Mouse (Mus musculus): ENCODE measurements around the gene Zranb3. TPM values are rescaled to one million over a fixed set of nuclear protein-coding genes. Genes with fewer than 3 reads are reported as not detected.

Zranb3 gene
- total and polyA plus RNA-seq, 2 experiments = 0.70 to 4.8 TPM

GRCm38 (mm10) chr1:128080936-128081696 is 21.7 kb downstream of the Zranb3 start:
- H3K27me3 ChIP-seq (ENCODE audit: control insufficient read depth, insufficient read depth, low read length) = no peaks in the 10 kb centered on the region
- WGBS = 25% methylated on average over 5 of the region's 5 CpGs
- TF ChIP-seq POLR2A (IDR thresholded peaks at IDR 0.05; ENCODE audit: extremely low read depth, insufficient read depth, low read length) (no peak), CTCF (IDR thresholded peaks at IDR 0.05; ENCODE audit: low read depth, low read length) (no peak)

DNA sequence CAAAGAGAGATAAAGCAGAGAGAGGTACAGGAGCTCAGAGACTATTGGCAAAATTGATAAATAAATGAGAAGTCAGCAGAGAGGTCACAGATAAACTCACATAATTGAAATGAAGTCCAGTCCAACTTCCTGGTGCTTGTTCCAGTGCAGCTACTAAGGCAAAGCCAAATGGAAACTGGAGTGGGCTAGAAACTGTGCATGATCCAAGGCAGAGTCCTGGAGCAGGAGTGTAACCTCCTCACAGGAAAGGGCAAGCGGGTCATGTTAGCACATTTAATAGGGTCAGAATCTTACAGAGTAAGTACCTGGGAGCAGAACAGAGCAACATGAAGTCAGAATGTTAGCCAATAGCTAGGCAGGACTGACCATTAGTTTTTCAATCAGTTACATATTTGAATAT is 24.2 kb downstream of the Zranb3 start:
- Histone ChIP-seq H3K36me3 (ENCODE audit: control insufficient read depth, insufficient read depth, low read length) (no peaks in the 10 kb centered on the region), H3K27me3 (ENCODE audit: control insufficient read depth, insufficient read depth, low read length) (no peaks in the 10 kb centered on the region), H3K4me1 (ENCODE audit: control insufficient read depth, insufficient read depth, low read length) (peaks cover 23% of the 10 kb centered on the region), H3K27ac (replicated peaks; ENCODE audit: insufficient read depth, low read depth, low read length) (no peak overlapping the region), H3K9ac (ENCODE audit: low read depth, low read length) (no peak overlapping the region), H3K4me3 (ENCODE audit: insufficient read depth, low read depth, low read length) (no peak overlapping the region), H3K79me2 (ENCODE audit: control insufficient read depth, insufficient read depth, low read length) (no peaks in the 10 kb centered on the region; the same call in 1 of the 2 replicates)
- WGBS = 88% methylated on average over 1 of the region's 1 CpGs
- DNase-seq (ENCODE audit: extremely low read depth, low read depth, low spot score) = peak; percentile 47
- no peak for TF ChIP-seq POLR2A (IDR thresholded peaks at IDR 0.05; ENCODE audit: extremely low read depth, insufficient read depth, low read length)
- no peak for TF ChIP-seq CTCF (IDR thresholded peaks at IDR 0.05; ENCODE audit: low read depth, low read length)

More at GRCm38 (mm10) chr1:128080936-128081696, 21.7 kb downstream of the Zranb3 start:
- no peak overlapping the region for H3K9ac ChIP-seq (ENCODE audit: low read depth, low read length)
- peak; percentile 80 for DNase-seq (ENCODE audit: extremely low read depth, low read depth, low spot score)
- peaks cover 18% of the 10 kb centered on the region for H3K4me1 ChIP-seq (ENCODE audit: control insufficient read depth, insufficient read depth, low read length)
- H3K27ac ChIP-seq (replicated peaks; ENCODE audit: insufficient read depth, low read depth, low read length) = peak overlapping the region; percentile 79
- H3K79me2 ChIP-seq (ENCODE audit: control insufficient read depth, insufficient read depth, low read length) = no peaks in the 10 kb centered on the region; the same call in 1 of the 2 replicates
- H3K4me3 ChIP-seq (ENCODE audit: insufficient read depth, low read depth, low read length) = no peak overlapping the region
- H3K36me3 ChIP-seq (ENCODE audit: control insufficient read depth, insufficient read depth, low read length) = no peaks in the 10 kb centered on the region

GRCm38 (mm10) chr1:128077788-128078187 is 25.1 kb downstream of the Zranb3 start:
- Histone ChIP-seq H3K36me3 (ENCODE audit: control insufficient read depth, insufficient read depth, low read length) (no peaks in the 10 kb centered on the region), H3K79me2 (ENCODE audit: control insufficient read depth, insufficient read depth, low read length) (no peaks in the 10 kb centered on the region; the same call in 1 of the 2 replicates), H3K4me3 (ENCODE audit: insufficient read depth, low read depth, low read length) (no peak overlapping the region), H3K27me3 (ENCODE audit: control insufficient read depth, insufficient read depth, low read length) (no peaks in the 10 kb centered on the region), H3K27ac (replicated peaks; ENCODE audit: insufficient read depth, low read depth, low read length) (no peak overlapping the region), H3K9ac (ENCODE audit: low read depth, low read length) (no peak overlapping the region), H3K4me1 (ENCODE audit: control insufficient read depth, insufficient read depth, low read length) (peaks cover 20% of the 10 kb centered on the region)
- 89% methylated on average over 2 of the region's 2 CpGs for WGBS
- TF ChIP-seq POLR2A (IDR thresholded peaks at IDR 0.05; ENCODE audit: extremely low read depth, insufficient read depth, low read length) = no peak
- no peak for TF ChIP-seq CTCF (IDR thresholded peaks at IDR 0.05; ENCODE audit: low read depth, low read length)
- no peak for DNase-seq (ENCODE audit: extremely low read depth, low read depth, low spot score)

DNA sequence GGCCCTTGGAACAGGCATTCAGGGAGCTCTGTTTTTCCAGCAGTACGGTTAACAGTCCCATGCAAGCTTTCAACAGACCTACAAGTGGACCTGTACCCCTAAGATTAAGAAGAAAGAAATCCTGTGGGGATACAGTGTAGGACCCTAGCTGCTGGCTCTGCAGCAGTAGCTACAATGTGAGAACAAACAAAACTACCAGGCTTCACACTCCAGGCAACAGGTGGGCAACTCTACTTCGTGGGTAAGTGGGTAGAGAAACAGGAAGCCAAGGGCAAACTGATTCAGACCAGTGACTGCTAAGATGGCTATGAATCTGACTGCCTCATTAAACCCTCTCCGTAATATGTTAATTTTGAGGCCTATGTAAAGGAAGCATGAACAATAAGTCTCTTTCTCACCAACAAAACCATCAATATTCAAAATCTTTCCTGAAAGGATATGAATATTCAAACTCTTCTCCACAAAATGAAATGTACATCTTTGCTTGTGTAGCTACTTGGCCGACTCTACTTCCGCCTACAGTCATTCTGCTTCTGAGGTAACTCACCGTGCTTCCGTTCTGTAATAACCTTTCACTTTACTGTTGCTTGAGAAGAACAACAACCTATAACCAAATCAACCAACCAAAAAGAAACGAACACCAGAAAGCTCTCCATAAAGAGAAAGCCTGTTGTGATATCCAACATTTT is 25.9 kb downstream of the Zranb3 start:
- Histone ChIP-seq H3K4me3 (ENCODE audit: insufficient read depth, low read depth, low read length) (no peak overlapping the region), H3K36me3 (ENCODE audit: control insufficient read depth, insufficient read depth, low read length) (no peaks in the 10 kb centered on the region), H3K27ac (replicated peaks; ENCODE audit: insufficient read depth, low read depth, low read length) (no peak overlapping the region), H3K27me3 (ENCODE audit: control insufficient read depth, insufficient read depth, low read length) (no peaks in the 10 kb centered on the region), H3K79me2 (ENCODE audit: control insufficient read depth, insufficient read depth, low read length) (no peaks in the 10 kb centered on the region; the same call in 1 of the 2 replicates), H3K9ac (ENCODE audit: low read depth, low read length) (no peak overlapping the region), H3K4me1 (ENCODE audit: control insufficient read depth, insufficient read depth, low read length) (peaks cover 19% of the 10 kb centered on the region)
- TF ChIP-seq POLR2A (IDR thresholded peaks at IDR 0.05; ENCODE audit: extremely low read depth, insufficient read depth, low read length) = no peak
- TF ChIP-seq CTCF (IDR thresholded peaks at IDR 0.05; ENCODE audit: low read depth, low read length) = no peak
- WGBS = 92% methylated on average over 8 of the region's 8 CpGs
- no peak for DNase-seq (ENCODE audit: extremely low read depth, low read depth, low spot score)

DNA sequence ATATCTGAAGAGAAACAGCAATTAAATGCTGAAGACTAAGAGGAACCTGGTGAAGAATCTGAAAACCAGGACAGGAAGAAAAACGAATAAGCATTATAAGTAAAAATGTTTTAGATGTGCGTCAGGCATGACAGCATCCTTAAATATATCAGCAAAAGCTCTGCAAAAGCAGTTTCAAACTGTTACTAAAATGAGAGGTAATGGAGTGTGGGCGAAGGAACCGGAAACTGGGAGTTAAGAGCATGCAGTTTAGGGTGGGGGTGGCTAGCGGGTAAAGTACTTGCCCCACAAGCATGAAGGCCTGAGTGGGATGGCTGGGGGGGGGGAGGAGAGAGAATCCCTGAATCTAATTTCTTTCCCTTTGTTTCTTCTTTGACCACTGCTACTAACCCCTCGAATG is 29.8 kb downstream of the Zranb3 start:
- no peak overlapping the region for H3K9ac ChIP-seq (ENCODE audit: low read depth, low read length)
- H3K27me3 ChIP-seq (ENCODE audit: control insufficient read depth, insufficient read depth, low read length) = no peaks in the 10 kb centered on the region
- H3K36me3 ChIP-seq (ENCODE audit: control insufficient read depth, insufficient read depth, low read length) = no peaks in the 10 kb centered on the region
- WGBS = 95% methylated on average over 6 of the region's 6 CpGs
- no peaks in the 10 kb centered on the region; the same call in 1 of the 2 replicates for H3K79me2 ChIP-seq (ENCODE audit: control insufficient read depth, insufficient read depth, low read length)
- H3K4me3 ChIP-seq (ENCODE audit: insufficient read depth, low read depth, low read length) = no peak overlapping the region
- TF ChIP-seq CTCF (IDR thresholded peaks at IDR 0.05; ENCODE audit: low read depth, low read length) = no peak
- TF ChIP-seq POLR2A (IDR thresholded peaks at IDR 0.05; ENCODE audit: extremely low read depth, insufficient read depth, low read length) = no peak
- peaks cover 8% of the 10 kb centered on the region; the same call in 1 of the 2 replicates for H3K4me1 ChIP-seq (ENCODE audit: control insufficient read depth, insufficient read depth, low read length)
- H3K27ac ChIP-seq (replicated peaks; ENCODE audit: insufficient read depth, low read depth, low read length) = no peak overlapping the region
- no peak for DNase-seq (ENCODE audit: extremely low read depth, low read depth, low spot score)
